Mouse (Mus musculus) erythroid progenitor cell, adult 5-6 weeks (primary cell): Measurements from ENCODE around the gene Tmub2. TPM values are rescaled to one million over a fixed set of nuclear protein-coding genes. Genes with fewer than 3 reads are reported as not detected.
"Not testable (repeated sequence)": the region's sequence is repeated elsewhere in the genome, so short reads cannot be mapped to it uniquely, and the experiment has no call there.

Source experiments
- ATAC-seq: replicated peaks from 2 replicates; pipeline ENCODE4 v1.8.0; 2016; ENCODE audit warnings: moderate number of reproducible peaks, mild to moderate bottlenecking, moderate TSS enrichment, inconsistent platforms; ENCODE audit not compliant: poor library complexity, low FRiP score, severe bottlenecking
- total RNA-seq, 2 experiments: library from RNA; stranded (forward) in 1 of 2; stranded (reverse) in 1 of 2; fragments of 150-400 nt in 1 of 2; fragments of 186-747, 209-891 nt in 1 of 2; gene quantifications; 2 replicates each; pipeline versions ENCODE4 v1.2.3 to v1.2.4; 2015 to 2017; ENCODE audit warnings: low replicate concordance in 2 of 2

The Tmub2 gene
- total RNA-seq, 2 experiments from 2014 or later: 36.9 to 46.1 TPM

DNA sequence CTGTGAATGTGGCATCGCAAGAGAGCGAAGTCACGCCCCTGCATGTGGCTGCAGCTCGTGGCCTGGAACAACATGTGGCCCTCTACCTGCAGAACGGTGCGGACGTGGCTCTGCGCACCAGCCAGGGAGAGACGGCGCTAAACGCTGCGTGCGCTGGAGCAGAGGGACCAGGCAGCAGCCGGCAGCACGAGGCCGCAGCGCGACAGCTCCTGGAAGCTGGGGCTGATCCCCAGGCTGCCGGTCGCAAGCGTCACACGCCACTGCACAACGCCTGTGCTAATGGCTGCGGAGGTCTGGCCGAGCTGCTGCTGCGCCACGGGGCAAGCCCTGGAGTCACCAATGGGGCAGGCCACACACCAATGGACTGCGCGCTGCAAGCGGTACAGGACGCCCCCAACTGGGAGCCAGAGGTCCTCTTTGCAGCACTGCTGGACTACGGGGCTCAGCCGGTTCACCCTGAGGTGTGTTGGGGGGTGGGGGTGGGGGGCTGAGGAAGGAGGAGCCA lies 8.3 kb upstream of the Tmub2 start:
- no peak for ATAC-seq

- no peak for ATAC-seq
Measured at GRCm38 (mm10) chr11:102277754-102278153, 7.0 kb upstream of the Tmub2 start.

DNA sequence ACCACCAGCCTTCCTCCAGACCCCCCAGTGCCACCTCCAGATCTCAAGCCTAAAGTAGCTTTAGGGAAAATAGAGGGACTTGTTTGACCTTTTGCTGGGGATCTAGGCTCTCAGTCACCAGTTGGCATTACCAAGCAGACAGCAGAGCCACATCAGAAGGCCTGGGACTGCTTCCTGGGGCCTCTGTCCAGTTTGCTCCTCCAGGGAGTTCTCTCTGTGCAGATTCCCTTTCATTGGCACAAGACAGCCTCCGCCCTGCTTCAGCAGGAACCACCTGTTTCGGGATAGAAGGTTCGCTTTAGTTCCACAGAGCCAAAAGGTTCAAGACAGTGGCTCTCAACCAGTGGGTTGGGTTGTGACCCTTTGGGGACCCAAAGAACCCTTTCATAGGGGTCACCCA lies 5.1 kb upstream of the Tmub2 start:
- no peak for ATAC-seq

GRCm38 (mm10) chr11:102280267-102280666 lies 4.5 kb upstream of the Tmub2 start:
- not testable (repeated sequence) for ATAC-seq

GRCm38 (mm10) chr11:102283922-102284321 lies 809 bp upstream of the Tmub2 start:
- no peak for ATAC-seq

DNA sequence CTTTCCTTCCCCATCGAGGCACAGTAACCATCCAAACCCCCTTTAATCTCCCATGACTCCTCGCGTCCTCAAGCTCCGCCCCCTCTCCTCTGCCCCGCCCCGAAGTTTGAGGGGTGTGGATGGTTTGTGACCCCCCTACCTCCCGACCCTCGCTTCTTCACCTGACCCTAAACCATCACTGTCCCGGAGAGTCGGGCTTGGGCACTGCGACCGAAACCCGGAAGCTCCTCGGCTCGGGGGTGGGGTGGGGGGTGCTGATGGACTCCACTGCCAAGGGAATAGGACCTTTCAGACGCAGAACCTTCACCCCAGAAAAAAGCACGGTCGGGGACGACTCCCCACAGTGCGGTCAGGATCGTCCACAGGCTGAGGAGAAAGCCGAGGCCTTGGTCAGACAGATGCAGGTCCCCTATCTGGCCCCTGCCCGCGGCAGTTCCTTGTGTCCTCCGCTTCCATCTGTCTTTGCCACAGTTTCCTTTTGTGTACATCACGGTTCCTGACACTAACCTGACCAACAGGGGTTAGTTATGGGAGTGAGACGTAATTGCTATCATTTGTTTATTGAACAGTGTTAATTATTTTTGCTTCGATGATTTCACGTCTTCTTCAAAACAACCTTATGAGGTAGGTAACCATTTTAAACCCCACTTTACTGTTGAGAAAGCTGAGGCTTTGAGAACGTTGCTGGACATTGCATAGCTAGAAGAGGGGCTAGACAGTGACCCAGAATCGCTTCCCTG lies 534 bp downstream of the Tmub2 start:
- ATAC-seq: peak; percentile 75

- no peak for ATAC-seq
Measured at GRCm38 (mm10) chr11:102287485-102287884, 2.8 kb downstream of the Tmub2 start.

- peak; percentile 15; the same call in 1 of the 2 replicates for ATAC-seq
Measured at GRCm38 (mm10) chr11:102288027-102288804, 3.5 kb downstream of the Tmub2 start.

DNA sequence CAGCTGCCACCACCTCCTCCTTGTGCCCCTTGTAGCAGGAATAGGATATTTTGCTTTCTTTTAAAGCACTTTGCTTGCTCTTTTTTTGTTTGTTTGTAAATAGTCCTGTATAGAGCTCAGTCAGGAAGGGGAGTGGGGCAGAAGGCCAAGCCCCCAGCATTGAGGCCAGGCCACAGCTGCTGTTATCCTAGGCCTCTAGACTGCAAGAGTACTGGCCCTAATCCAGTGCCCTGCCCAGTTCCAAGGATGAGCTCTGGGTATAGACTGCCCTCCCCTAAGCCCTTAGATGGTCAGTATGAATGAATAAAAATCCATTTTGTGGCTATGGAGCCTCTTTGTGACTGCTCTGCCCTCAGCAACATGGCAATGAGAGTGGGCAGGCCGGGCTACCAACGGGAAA lies 4.2 kb downstream of the Tmub2 start:
- ATAC-seq: no peak

GRCm38 (mm10) chr11:102289511-102290100 lies 4.9 kb downstream of the Tmub2 start:
- ATAC-seq: no peak

- no peak for ATAC-seq
Measured at GRCm38 (mm10) chr11:102290141-102290540, 5.4 kb downstream of the Tmub2 start.

DNA sequence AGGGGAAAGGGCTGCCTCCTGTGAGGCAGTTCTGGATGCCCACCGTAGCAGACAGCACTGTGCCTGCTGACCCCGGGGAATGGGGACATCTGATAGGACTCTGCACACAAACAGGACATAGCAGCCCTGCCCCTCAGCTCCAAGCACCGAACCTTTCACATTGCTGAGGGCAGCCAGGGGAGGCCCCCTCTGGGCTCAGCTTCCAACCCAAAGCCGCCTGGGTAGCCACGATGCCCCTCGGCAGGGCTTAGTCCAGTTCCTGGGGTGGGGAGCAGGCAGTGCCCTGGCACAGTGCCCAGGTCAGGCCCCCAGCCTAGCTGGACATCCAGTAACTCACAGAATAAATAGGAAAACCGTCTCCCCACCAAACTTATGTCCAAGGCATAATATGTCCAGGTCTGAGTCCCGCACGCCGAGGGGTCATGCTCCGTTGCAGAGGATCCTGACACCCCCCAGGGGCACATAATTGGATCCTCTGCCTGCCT lies 6.4 kb downstream of the Tmub2 start:
- no peak for ATAC-seq

GRCm38 (mm10) chr11:102293971-102294370 lies 9.2 kb downstream of the Tmub2 start:
- ATAC-seq: no peak

- no peak for ATAC-seq
Measured at GRCm38 (mm10) chr11:102294416-102294815, 9.7 kb downstream of the Tmub2 start.

- ATAC-seq: no peak
Measured at GRCm38 (mm10) chr11:102294887-102295597, 10.3 kb downstream of the Tmub2 start.

DNA sequence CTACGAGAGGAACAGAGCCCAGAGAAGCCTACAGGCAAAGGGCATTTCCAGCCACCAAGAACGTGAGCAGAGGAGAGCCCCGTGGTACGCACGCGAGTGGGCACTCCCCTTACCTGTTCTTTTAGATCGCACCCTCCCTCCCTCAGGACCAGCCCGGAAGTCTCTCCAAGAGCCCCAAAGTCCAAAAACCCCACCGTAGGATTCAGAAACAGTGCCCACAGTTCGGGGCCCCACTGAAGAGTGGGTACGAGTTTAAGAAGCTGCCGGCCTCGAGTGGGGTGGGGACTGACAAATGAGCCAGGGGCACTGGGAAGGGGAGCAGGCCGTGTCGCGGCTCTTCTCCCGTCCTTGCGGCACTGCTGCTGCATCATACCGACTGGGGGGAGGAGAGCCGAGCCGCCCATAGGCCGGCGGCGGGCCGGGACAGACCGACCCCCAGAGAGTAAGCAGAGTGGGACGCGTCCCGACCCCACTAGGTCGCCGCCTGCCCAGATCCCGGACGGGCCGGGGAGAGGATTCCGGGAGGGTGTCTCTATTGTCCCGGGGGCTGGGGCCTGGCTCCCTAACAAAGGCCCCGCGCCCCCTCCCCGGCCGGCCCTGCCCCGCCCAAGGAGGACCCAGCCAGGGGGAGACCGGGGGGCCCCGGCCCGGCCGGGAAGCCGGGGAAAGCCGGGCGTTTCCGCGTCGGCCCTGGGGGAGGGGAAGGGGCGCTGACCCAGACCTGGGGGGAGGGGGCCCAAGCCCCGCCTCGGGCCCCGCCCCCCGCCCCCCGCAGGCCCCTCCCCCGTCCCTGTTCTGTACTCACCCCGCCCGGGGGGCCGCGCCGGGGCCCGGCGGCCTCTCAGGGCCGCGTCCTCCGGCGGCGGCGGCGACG lies 11.1 kb downstream of the Tmub2 start:
- ATAC-seq: no peak

GRCm38 (mm10) chr11:102296491-102297472 lies 12.1 kb downstream of the Tmub2 start, which contains the start of gene Atxn7l3:
Atxn7l3 (minus strand) TSS chr11:102296631.
- peak; percentile 91 for ATAC-seq
